In genomic region chr12:70228155-70228554, GRCm38 (mm10) we compare ENCODE assay signal across 9 mouse cellular contexts. TPM values are rescaled to one million over a fixed set of nuclear protein-coding genes. Genes with fewer than 3 reads are reported as not detected.
DNase-seq lines count a peak whose midpoint lies in the region; ATAC-seq and TF ChIP-seq lines count a peak whose summit lies in the region.
"Had no signal": no experiment of that assay in that cellular context is flagged by ENCODE, and none has a peak within 500 bp of the region (broad histone marks: within the 10 kb centered on the region; RNA-seq: fewer than 3 reads in every experiment).

No protein-coding gene starts in this region.

- TF ChIP-seq CTCF in cerebellum, adult 2 months (IDR thresholded peaks at IDR 0.05; ENCODE audit: borderline replicate concordance, insufficient read depth, low read depth, low read length), result no peak

- no peak for TF ChIP-seq POLR2A in cerebellum, adult 2 months (IDR thresholded peaks at IDR 0.05; ENCODE audit: borderline replicate concordance, insufficient read depth, low read length)

- no peak for DNase-seq in kidney, postnatal 25 days
- DNase-seq in intestine, embryonic 14.5 days (ENCODE audit: low spot score), result no peak
- DNase-seq in layer of hippocampus, postnatal 36 days, result no peak
- no peak for DNase-seq in adipocyte (ENCODE audit: low spot score)
- DNase-seq in cerebellum, adult 2 months, result no peak

- peak overlapping the region; percentile 94 for H3K4me2 ChIP-seq in kidney, embryonic 14.5 days (replicated peaks; ENCODE audit: low read depth, low read length)
- peak overlapping the region; percentile 93 for H3K4me2 ChIP-seq in embryonic facial prominence, embryonic 13.5 days
- peak overlapping the region; percentile 91 for H3K4me2 ChIP-seq in intestine, embryonic 14.5 days (ENCODE audit: low read length)
- H3K4me2 ChIP-seq in midbrain, embryonic 13.5 days (replicated peaks), result peak overlapping the region; percentile 87; the same call in 1 of the 2 replicates

- no peak overlapping the region for H3K27ac ChIP-seq in kidney, embryonic 14.5 days (ENCODE audit: low read depth, low read length)
- no peak overlapping the region for H3K27ac ChIP-seq in embryonic facial prominence, embryonic 13.5 days
- peak overlapping the region; percentile 22; the same call in 1 of the 2 replicates for H3K27ac ChIP-seq in intestine, embryonic 14.5 days (ENCODE audit: low read depth)
- no peak overlapping the region for H3K27ac ChIP-seq in midbrain, embryonic 13.5 days
- no peak overlapping the region for H3K27ac ChIP-seq in cerebellum, adult 2 months (ENCODE audit: insufficient read depth, low read length)

- WGBS in kidney, embryonic 14.5 days, result 72% methylated on average over 11 of the region's 11 CpGs
- WGBS in embryonic facial prominence, embryonic 13.5 days, result 68% methylated on average over 11 of the region's 11 CpGs
- 67% methylated on average over 11 of the region's 11 CpGs for WGBS in intestine, embryonic 14.5 days
- WGBS in midbrain, embryonic 13.5 days, result 63% methylated on average over 11 of the region's 11 CpGs
- WGBS in cerebellum, adult 2 months, result 77% methylated on average over 11 of the region's 11 CpGs

- H3K36me3 ChIP-seq in kidney, embryonic 14.5 days (ENCODE audit: control insufficient read depth, insufficient read depth, low read length), result no peaks in the 10 kb centered on the region
- H3K36me3 ChIP-seq in embryonic facial prominence, embryonic 13.5 days, result no peaks in the 10 kb centered on the region
- H3K36me3 ChIP-seq in intestine, embryonic 14.5 days (ENCODE audit: control insufficient read depth, insufficient read depth, low read length), result no peaks in the 10 kb centered on the region
- H3K36me3 ChIP-seq in midbrain, embryonic 13.5 days, result no peaks in the 10 kb centered on the region
- H3K36me3 ChIP-seq: G1E had no signal

- no peaks in the 10 kb centered on the region for H3K27me3 ChIP-seq in kidney, embryonic 14.5 days (ENCODE audit: control insufficient read depth, insufficient read depth, low read length)
- H3K27me3 ChIP-seq in embryonic facial prominence, embryonic 13.5 days, result no peaks in the 10 kb centered on the region
- no peaks in the 10 kb centered on the region for H3K27me3 ChIP-seq in intestine, embryonic 14.5 days (replicated peaks; ENCODE audit: control insufficient read depth, insufficient read depth, low read length)
- peaks cover 21% of the 10 kb centered on the region for H3K27me3 ChIP-seq in midbrain, embryonic 13.5 days
- peaks cover 3% of the 10 kb centered on the region; the same call in 1 of the 2 replicates for H3K27me3 ChIP-seq in cerebellum, adult 2 months (ENCODE audit: control insufficient read depth, insufficient read depth, low read length)

- peak overlapping the region; percentile 57; the same call in 1 of the 2 replicates for H3K4me3 ChIP-seq in kidney, embryonic 14.5 days (ENCODE audit: low read length)
- peak overlapping the region; percentile 57; the same call in 1 of the 2 replicates for H3K4me3 ChIP-seq in embryonic facial prominence, embryonic 13.5 days
- peak overlapping the region; percentile 58 for H3K4me3 ChIP-seq in intestine, embryonic 14.5 days (ENCODE audit: low read depth, low read length)
- H3K4me3 ChIP-seq in midbrain, embryonic 13.5 days (replicated peaks), result no peak overlapping the region
- no peak overlapping the region for H3K4me3 ChIP-seq in cerebellum, adult 2 months (replicated peaks; ENCODE audit: insufficient read depth, low read depth, low read length)

- H3K9ac ChIP-seq in kidney, embryonic 14.5 days (ENCODE audit: low read depth, low read length), result no peak overlapping the region; the same call in 1 of the 2 replicates
- no peak overlapping the region for H3K9ac ChIP-seq in embryonic facial prominence, embryonic 13.5 days
- H3K9ac ChIP-seq in intestine, embryonic 14.5 days (ENCODE audit: low read length), result no peak overlapping the region; the same call in 1 of the 2 replicates
- H3K9ac ChIP-seq in midbrain, embryonic 13.5 days (replicated peaks), result no peak overlapping the region

- H3K4me1 ChIP-seq in kidney, embryonic 14.5 days (ENCODE audit: control insufficient read depth, insufficient read depth, low read length), result peaks cover 13% of the 10 kb centered on the region
- H3K4me1 ChIP-seq in embryonic facial prominence, embryonic 13.5 days, result peaks cover 13% of the 10 kb centered on the region
- peaks cover 7% of the 10 kb centered on the region; the same call in 1 of the 2 replicates for H3K4me1 ChIP-seq in intestine, embryonic 14.5 days (replicated peaks; ENCODE audit: control insufficient read depth, insufficient read depth, low read length)
- H3K4me1 ChIP-seq in midbrain, embryonic 13.5 days (replicated peaks), result peaks cover 26% of the 10 kb centered on the region
- H3K4me1 ChIP-seq in cerebellum, adult 2 months (ENCODE audit: control insufficient read depth, insufficient read depth, low read length), result peaks cover 5% of the 10 kb centered on the region

- H3K9me3 ChIP-seq in kidney, embryonic 14.5 days (ENCODE audit: control insufficient read depth, low read length), result no peaks in the 10 kb centered on the region
- no peaks in the 10 kb centered on the region for H3K9me3 ChIP-seq in embryonic facial prominence, embryonic 13.5 days
- H3K9me3 ChIP-seq in intestine, embryonic 14.5 days (ENCODE audit: control insufficient read depth, low read length), result no peaks in the 10 kb centered on the region
- H3K9me3 ChIP-seq in midbrain, embryonic 13.5 days, result no peaks in the 10 kb centered on the region
- H3K9me3 ChIP-seq: G1E had no signal

- ATAC-seq in kidney, embryonic 14.5 days (ENCODE audit: low FRiP score, low TSS enrichment), result no peak
- no peak for ATAC-seq in embryonic facial prominence, embryonic 13.5 days (ENCODE audit: insufficient number of reproducible peaks, insufficient read depth, low FRiP score, low TSS enrichment, low read depth)
- 0 out of 2 replicates have a peak, but pooled peaks have one; percentile 6 for ATAC-seq in intestine, embryonic 14.5 days (replicated peaks; ENCODE audit: low FRiP score, low TSS enrichment, low read depth)
- ATAC-seq in midbrain, embryonic 13.5 days, result no peak

RNA-seq across cellular contexts. Expression of gene Pygl, which starts 3.1 kb away (rescaled TPM):
- polyA plus RNA-seq in kidney, embryonic 14.5 days (2014; fragmentation: Nextera tagmentation; extraction: Ambion mirVana), result 17.8 and 27.5 TPM in 2 replicates
- polyA plus RNA-seq in embryonic facial prominence, embryonic 13.5 days (2015; fragmentation: Nextera tagmentation; extraction: Ambion mirVana), result 16.3 and 19.7 TPM in 2 replicates
- polyA plus RNA-seq in intestine, embryonic 14.5 days (2014; fragmentation: Nextera tagmentation; extraction: Ambion mirVana), result 25.0 and 27.9 TPM in 2 replicates
- 5.4 and 8.2 TPM in 2 replicates for polyA plus RNA-seq in midbrain, embryonic 13.5 days (2015; fragmentation: Nextera tagmentation; extraction: Ambion mirVana)
- 1 to 10 TPM; 3.4 to 5.8 TPM for total RNA-seq in layer of hippocampus, postnatal 36 days (2021)
- polyA plus RNA-seq in cerebellum, adult 2 months (2012; rRNA removed), result 1.9 TPM in 2 replicates
- polyA plus RNA-seq: G1E had no signal

Comparison
In these comparisons a context has a peak if more than half of its experiments do, and no peak if none do; other contexts are left out.
1. H3K4me3 ChIP-seq: peak in kidney, embryonic 14.5 days (single experiment), embryonic facial prominence, embryonic 13.5 days (single experiment) and intestine, embryonic 14.5 days (single experiment); none in midbrain, embryonic 13.5 days (single experiment) and cerebellum, adult 2 months (single experiment).
2. Peak in every context shown above with its lines, with median percentiles within 50 percentile points of each other: H3K4me2 ChIP-seq.